Mouse (Mus musculus): ENCODE data around the gene Mink1. TPM values are rescaled to one million over a fixed set of nuclear protein-coding genes. Genes with fewer than 3 reads are reported as not detected.
"Not testable (repeated sequence)": the region's sequence is repeated elsewhere in the genome, so short reads cannot be mapped to it uniquely, and the experiment has no call there.

Gene Mink1
- polyA plus RNA-seq, 1 experiment from 2014 or later = 17.2 TPM

DNA sequence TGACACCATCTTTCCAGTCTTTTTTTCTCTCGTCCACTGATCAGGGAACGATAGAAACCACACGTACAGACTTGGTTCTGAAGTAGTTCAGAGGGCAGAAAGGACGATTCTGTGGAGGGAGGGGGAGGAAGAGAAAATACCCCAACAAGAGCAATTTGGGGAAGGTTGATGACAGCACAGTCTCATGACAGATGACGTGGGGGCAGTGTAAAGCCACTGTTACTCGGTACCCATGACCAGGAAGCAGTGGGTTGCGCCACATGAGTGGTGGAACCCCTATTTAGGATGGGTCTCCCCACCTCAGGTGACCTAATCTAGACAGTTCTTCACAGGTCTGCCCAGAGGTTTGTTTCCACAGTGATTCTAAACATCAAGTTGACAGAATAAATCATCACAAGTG lies 34.1 kb upstream of the Mink1 start:
- 84% methylated on average over 7 of the region's 7 CpGs for WGBS
- H3K27ac ChIP-seq = no peak overlapping the region

DNA sequence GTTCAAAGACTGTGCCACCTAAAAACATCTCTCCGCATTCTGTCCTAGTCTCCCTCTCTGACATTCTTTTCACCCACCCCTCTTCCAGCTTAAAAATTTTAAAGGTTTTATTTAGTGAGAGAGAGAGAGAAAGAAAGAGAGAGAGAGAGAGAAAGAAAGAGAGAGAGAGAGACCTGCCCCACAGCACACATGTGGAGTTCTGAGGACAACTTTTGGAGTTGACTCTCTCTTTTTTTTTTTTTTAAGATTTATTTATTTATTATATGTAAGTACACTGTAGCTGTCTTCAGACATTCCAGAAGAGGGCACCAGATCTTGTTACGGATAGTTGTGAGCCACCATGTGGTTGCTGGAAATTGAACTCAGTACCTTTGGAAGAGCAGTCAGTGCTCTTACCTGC lies 31.6 kb upstream of the Mink1 start:
- not testable (repeated sequence) for H3K4me3 ChIP-seq; H3K27ac ChIP-seq; H3K9me3 ChIP-seq (replicated peaks); H3K27me3 ChIP-seq (ENCODE audit: low read depth, poor library complexity, severe bottlenecking); DNase-seq (ENCODE audit: low spot score)
- Histone ChIP-seq H3K36me3 (peaks cover 37% of the 10 kb centered on the region), H3K4me1 (peaks cover 10% of the 10 kb centered on the region)
- WGBS = 75% methylated on average over 2 of the region's 2 CpGs

More for the DNA sequence above, 34.1 kb upstream of the Mink1 start:
- no peaks in the 10 kb centered on the region for H3K27me3 ChIP-seq (ENCODE audit: low read depth, poor library complexity, severe bottlenecking)
- H3K36me3 ChIP-seq = peaks cover 40% of the 10 kb centered on the region
- H3K4me1 ChIP-seq = peaks cover 10% of the 10 kb centered on the region
- H3K4me3 ChIP-seq = no peak overlapping the region
- no peak for DNase-seq (ENCODE audit: low spot score)
- H3K9me3 ChIP-seq (replicated peaks) = no peaks in the 10 kb centered on the region

DNA sequence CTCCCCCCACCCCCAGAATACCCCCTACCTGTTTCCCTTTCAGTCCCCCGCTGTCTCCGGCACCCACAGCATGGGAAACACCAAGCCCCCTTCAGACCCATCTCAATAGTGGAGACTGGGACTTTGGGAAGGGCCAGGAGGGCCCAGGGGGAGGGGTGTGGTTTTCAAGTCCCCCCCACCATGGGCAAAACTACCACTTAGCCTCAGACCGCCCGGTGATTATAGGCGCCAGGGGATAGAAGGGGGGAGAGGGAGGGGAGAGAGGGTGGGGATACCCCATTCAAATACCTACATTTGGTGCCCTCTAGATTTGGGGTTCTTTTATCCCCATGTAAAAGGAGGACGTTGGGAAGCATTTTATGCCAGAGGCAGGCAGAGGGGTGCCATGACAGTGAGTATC lies 29.8 kb upstream of the Mink1 start, which contains the start of gene Gm40193:
Gene Gm40193, minus strand, starts transcription at position 101 of the 400 bp plus-strand sequence.
- WGBS = 79% methylated on average over 6 of the region's 6 CpGs

DNA sequence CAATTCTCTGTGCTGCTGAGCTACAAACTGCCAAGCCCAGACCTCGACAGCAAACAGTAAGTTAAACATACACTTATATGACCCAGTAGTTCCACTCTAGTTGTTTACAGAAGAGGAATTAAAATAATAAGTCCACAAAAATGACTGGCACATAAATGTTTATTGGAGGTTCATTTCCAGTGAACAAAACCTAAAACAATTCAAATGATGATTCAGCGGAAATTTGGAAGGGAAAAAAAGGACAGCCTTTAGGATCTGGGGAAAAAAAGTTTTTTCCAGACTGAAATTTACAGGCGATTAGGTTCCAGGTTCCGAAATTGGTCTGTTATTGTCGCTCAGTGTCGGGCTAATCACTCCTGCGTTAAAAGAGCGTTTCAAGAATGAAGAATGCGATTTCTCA lies 23.3 kb upstream of the Mink1 start:
- DNase-seq (ENCODE audit: low spot score) = no peak
- Histone ChIP-seq H3K27ac (no peak overlapping the region; the same call in 1 of the 2 replicates), H3K4me1 (peaks cover 16% of the 10 kb centered on the region), H3K36me3 (no peaks in the 10 kb centered on the region), H3K9me3 (replicated peaks) (no peaks in the 10 kb centered on the region), H3K4me3 (peak overlapping the region; percentile 68), H3K27me3 (ENCODE audit: low read depth, poor library complexity, severe bottlenecking) (peaks cover 68% of the 10 kb centered on the region)
- 24% methylated on average over 9 of the region's 9 CpGs for WGBS

More for the DNA sequence above, 29.8 kb upstream of the Mink1 start, which contains the start of gene Gm40193:
- peaks cover 12% of the 10 kb centered on the region; the same call in 1 of the 2 replicates for H3K27me3 ChIP-seq (ENCODE audit: low read depth, poor library complexity, severe bottlenecking)
- peaks cover 4% of the 10 kb centered on the region; the same call in 1 of the 2 replicates for H3K4me1 ChIP-seq
- H3K27ac ChIP-seq = no peak within 1 kb of the TSS
- no peak for DNase-seq (ENCODE audit: low spot score)
- H3K4me3 ChIP-seq = no peak within 1 kb of the TSS
- no peaks in the 10 kb centered on the region for H3K9me3 ChIP-seq (replicated peaks)
- peaks cover 20% of the 10 kb centered on the region for H3K36me3 ChIP-seq

DNA sequence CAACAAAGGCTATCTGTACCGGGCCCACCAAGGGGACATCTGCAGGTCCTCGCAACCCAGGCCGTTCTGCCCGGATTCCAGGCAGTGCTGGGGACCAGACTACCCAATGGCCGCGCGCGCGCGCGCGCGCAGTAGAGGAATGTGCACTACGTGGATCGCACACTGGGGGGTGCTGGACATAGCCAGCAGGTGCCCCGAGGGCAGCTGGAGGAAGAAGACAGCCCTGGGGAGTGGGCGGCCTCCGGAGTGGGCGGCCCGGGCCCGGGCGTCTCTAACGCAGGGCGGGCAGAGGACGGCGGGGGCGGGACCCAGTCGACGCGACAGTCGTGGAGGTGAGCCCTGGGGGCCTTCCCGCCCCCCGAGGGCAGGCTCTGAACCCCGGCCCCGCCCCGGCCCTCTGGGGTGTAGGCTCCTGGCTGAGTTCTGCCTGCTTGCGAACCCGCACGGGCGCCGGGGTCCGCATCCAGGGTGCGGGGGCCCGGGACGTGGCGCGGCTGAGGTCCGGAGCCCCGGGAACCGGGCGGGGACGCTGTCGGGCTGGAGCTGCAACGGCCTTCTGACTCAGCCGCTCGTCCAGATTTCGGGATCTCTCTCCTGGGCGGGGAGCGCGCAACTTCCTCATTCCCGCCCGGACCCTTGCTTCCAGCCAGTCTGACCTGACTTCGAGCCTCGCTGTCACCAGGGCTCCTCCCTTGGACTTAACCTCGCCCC lies 22.6 kb upstream of the Mink1 start, which contains the start of gene Pld2:
Gene Pld2, plus strand, starts transcription at position 188 of the 711 bp plus-strand sequence.
- H3K27me3 ChIP-seq (ENCODE audit: low read depth, poor library complexity, severe bottlenecking) = peaks cover 68% of the 10 kb centered on the region
- 1% methylated on average over 62 of the region's 65 CpGs for WGBS
- no peaks in the 10 kb centered on the region for H3K36me3 ChIP-seq

DNA sequence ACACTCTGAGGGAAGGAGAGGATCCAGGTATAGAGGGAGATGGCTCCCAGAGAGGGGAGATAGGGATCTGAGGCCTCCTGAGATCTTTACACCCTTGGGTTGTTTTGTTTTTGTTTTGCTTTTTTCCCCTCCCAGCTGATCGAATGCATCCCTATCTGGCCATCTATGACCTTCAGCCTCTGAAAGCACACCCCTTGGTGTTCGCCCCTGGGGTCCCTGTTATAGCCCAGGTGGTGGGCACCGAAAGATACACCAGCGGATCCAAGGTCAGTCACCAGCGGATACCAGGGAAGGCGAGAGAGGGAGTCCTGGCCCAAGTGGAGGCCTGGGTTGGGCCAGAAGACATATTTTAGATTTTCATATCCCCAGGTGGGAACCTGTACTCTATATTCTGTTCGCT lies 21.8 kb upstream of the Mink1 start:
- Histone ChIP-seq H3K9me3 (replicated peaks) (no peaks in the 10 kb centered on the region), H3K4me3 (peak overlapping the region; percentile 68; the same call in 1 of the 2 replicates), H3K4me1 (peaks cover 12% of the 10 kb centered on the region), H3K36me3 (no peaks in the 10 kb centered on the region), H3K27ac (no peak overlapping the region), H3K27me3 (ENCODE audit: low read depth, poor library complexity, severe bottlenecking) (peaks cover 68% of the 10 kb centered on the region)
- no peak for DNase-seq (ENCODE audit: low spot score)
- WGBS = 86% methylated on average over 7 of the region's 7 CpGs

More for the DNA sequence above, 22.6 kb upstream of the Mink1 start, which contains the start of gene Pld2:
- peak; percentile 85 for DNase-seq (ENCODE audit: low spot score)
- Histone ChIP-seq H3K27ac (peak within 1 kb of the TSS; percentile 78), H3K4me1 (peaks cover 16% of the 10 kb centered on the region), H3K4me3 (peak within 1 kb of the TSS; percentile 68), H3K9me3 (replicated peaks) (no peaks in the 10 kb centered on the region)

DNA sequence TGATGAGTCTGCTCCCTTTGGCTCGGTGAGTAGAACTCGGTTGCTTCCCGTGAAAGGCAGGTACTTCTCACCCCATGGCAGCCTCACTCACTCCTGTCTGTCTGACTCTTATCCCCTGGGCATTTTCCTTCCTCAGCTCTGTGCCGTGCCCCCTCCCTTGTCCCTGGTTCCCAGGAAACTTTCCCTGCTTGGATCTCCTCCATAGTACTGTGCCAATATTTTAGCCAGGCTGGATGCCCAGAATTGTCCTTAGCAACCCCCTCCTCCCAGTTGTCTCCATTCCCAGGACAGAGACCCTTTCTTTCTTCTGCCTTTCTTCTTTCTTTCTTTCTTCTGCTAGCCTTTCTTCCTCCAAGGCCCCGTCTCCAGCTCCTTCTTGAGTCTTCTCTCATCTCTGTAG lies 21.3 kb upstream of the Mink1 start:
- H3K9me3 ChIP-seq (replicated peaks) = no peaks in the 10 kb centered on the region
- H3K27me3 ChIP-seq (ENCODE audit: low read depth, poor library complexity, severe bottlenecking) = peaks cover 67% of the 10 kb centered on the region
- DNase-seq (ENCODE audit: low spot score) = no peak
- peaks cover 12% of the 10 kb centered on the region for H3K4me1 ChIP-seq
- H3K27ac ChIP-seq = no peak overlapping the region
- H3K4me3 ChIP-seq = no peak overlapping the region
- 81% methylated on average over 5 of the region's 5 CpGs for WGBS
- H3K36me3 ChIP-seq = no peaks in the 10 kb centered on the region

DNA sequence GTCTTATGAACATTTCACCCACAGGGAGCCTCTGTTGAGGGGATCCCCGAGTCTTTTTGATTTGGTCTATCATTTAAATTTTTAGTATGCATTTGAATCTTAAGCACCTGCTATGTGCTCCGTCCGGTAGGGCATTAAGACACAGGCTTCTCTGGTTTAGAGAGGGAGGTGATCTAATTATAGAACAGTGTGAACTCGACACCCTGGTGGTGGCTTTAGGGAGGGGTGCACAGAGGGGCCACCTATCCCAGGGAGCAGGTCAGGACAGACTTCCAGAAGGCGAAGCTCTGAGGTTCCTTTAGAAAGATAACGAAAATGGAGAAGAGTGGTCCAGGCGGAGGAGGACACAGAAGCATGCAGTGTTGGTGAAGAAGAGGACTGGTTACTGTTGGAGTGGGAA lies 18.2 kb upstream of the Mink1 start:
- Histone ChIP-seq H3K9me3 (replicated peaks) (no peaks in the 10 kb centered on the region), H3K4me3 (no peak overlapping the region), H3K36me3 (no peaks in the 10 kb centered on the region), H3K4me1 (peaks cover 12% of the 10 kb centered on the region), H3K27me3 (ENCODE audit: low read depth, poor library complexity, severe bottlenecking) (peaks cover 41% of the 10 kb centered on the region), H3K27ac (no peak overlapping the region)
- DNase-seq (ENCODE audit: low spot score) = no peak
- WGBS = 77% methylated on average over 7 of the region's 7 CpGs

DNA sequence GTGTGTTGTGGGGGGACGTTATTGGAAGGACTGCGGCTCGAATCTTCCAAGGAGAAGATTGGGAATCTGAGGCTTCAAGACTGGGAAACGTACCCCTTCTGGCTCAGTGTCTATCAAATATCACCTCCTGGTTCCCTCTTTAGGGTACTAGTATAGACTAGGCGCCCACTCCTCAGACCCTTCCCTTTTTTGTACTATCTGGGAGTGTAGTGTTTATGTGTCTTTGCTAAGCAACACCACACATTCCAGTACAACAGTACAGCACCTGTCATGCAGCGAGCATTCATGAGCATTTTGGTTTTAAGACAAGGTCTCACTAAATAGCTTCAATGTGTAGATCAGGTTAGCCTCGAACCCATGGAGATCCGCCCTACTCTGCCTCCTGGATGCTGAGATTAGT lies 11.2 kb upstream of the Mink1 start:
- H3K4me3 ChIP-seq = no peak overlapping the region
- no peaks in the 10 kb centered on the region for H3K9me3 ChIP-seq (replicated peaks)
- no peaks in the 10 kb centered on the region for H3K36me3 ChIP-seq
- H3K27ac ChIP-seq = no peak overlapping the region
- WGBS = 87% methylated on average over 8 of the region's 8 CpGs
- peaks cover 11% of the 10 kb centered on the region for H3K4me1 ChIP-seq
- no peak for DNase-seq (ENCODE audit: low spot score)
- H3K27me3 ChIP-seq (ENCODE audit: low read depth, poor library complexity, severe bottlenecking) = peaks cover 32% of the 10 kb centered on the region

DNA sequence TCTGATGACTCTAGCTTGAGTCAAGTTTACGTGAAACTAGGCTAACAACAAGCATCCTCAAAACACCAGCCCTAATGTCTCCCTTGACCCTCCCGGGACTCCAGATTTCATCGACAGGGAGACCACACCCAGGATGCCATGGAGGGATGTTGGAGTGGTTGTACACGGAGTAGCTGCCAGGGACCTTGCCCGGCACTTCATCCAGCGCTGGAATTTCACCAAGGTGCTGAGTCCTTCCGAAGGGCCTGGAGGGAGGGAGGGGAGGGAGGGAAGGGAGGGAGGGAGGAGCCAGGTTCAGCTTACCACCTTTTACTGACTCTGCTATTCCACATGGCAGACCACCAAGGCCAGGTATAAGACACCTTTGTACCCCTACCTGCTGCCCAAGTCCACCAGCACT lies 8.7 kb upstream of the Mink1 start:
- 25% methylated on average over 6 of the region's 7 CpGs for WGBS
- H3K27ac ChIP-seq = no peak overlapping the region

DNA sequence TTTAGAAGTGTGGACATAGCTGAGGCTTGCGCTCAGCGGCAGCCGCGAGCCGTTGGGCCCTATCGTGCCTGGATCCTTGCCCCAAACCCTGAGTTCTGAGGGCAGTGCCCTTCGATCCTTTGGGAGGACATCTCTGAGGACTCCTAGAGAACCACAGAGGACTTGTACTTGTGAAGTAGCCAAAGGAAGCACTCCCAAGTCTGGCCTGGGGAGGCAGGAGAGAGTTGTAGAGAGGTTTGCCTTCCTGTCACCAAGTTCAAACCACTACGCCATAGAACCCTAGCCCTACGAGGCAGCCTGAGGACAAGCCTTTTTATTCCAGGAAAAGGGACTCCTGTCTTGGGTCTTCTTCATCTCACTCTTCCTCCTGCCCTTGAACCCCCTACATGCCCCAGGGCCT lies 5.1 kb upstream of the Mink1 start:
- H3K4me3 ChIP-seq = no peak overlapping the region
- H3K27ac ChIP-seq = no peak overlapping the region
- WGBS = 88% methylated on average over 9 of the region's 9 CpGs
- H3K27me3 ChIP-seq (ENCODE audit: low read depth, poor library complexity, severe bottlenecking) = peaks cover 23% of the 10 kb centered on the region
- DNase-seq (ENCODE audit: low spot score) = no peak
- H3K9me3 ChIP-seq (replicated peaks) = no peaks in the 10 kb centered on the region
- H3K4me1 ChIP-seq = peaks cover 19% of the 10 kb centered on the region
- no peaks in the 10 kb centered on the region for H3K36me3 ChIP-seq

More for the DNA sequence above, 8.7 kb upstream of the Mink1 start:
- no peak overlapping the region for H3K4me3 ChIP-seq
- no peaks in the 10 kb centered on the region for H3K9me3 ChIP-seq (replicated peaks)
- no peaks in the 10 kb centered on the region for H3K36me3 ChIP-seq
- no peak for DNase-seq (ENCODE audit: low spot score)
- peaks cover 32% of the 10 kb centered on the region for H3K27me3 ChIP-seq (ENCODE audit: low read depth, poor library complexity, severe bottlenecking)
- H3K4me1 ChIP-seq = peaks cover 11% of the 10 kb centered on the region

DNA sequence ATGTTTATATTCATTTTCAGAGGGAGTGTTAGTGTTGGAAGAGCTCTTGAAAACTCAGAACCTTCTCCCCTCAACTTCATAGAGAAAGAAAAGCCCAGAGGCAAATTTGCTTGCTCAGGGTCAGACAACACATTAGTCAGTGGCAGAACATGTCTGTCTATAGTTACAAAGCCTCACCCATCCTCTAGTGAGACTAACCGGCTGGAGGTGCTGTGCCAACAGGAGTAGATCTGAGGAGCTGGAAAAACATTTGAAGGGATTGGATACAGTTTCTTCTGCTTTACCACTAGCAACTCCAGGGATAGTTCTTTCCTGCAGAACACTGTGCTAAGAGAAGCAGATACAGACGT lies 769 bp upstream of the Mink1 start:
- peak overlapping the region; percentile 93 for H3K4me3 ChIP-seq
- H3K27me3 ChIP-seq (ENCODE audit: low read depth, poor library complexity, severe bottlenecking) = no peaks in the 10 kb centered on the region
- peaks cover 40% of the 10 kb centered on the region for H3K4me1 ChIP-seq
- H3K36me3 ChIP-seq = peaks cover 5% of the 10 kb centered on the region; the same call in 1 of the 2 replicates
- 6% methylated on average over 2 of the region's 2 CpGs for WGBS
- H3K27ac ChIP-seq = peak overlapping the region; percentile 96
- DNase-seq (ENCODE audit: low spot score) = no peak
- H3K9me3 ChIP-seq (replicated peaks) = no peaks in the 10 kb centered on the region

DNA sequence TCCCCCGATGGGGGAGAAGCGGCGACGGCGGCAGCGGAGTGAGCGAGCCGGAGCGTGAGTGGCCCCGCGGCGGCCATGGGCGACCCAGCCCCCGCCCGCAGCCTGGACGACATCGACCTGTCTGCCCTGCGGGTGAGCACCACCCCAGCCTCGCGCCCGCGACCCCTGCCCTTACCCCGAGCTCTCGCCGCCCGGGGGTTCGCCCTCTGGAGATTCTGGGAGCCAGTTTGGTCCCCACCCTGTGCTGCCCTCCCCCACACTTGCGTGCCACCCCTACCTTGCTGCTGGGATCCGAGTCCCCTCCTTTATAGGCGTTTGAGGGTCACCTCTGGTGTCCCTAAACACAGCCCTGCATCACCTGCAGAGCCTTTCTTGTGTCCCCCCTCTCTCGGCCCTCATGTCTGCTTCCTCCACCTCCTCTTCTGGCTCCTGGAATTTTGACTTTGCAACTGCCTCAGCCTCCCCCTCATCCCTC lies 351 bp downstream of the Mink1 start:
- Histone ChIP-seq H3K27me3 (ENCODE audit: low read depth, poor library complexity, severe bottlenecking) (no peaks in the 10 kb centered on the region), H3K36me3 (peaks cover 11% of the 10 kb centered on the region), H3K4me3 (peak overlapping the region; percentile 93), H3K27ac (peak overlapping the region; percentile 96), H3K9me3 (replicated peaks) (no peaks in the 10 kb centered on the region), H3K4me1 (peaks cover 43% of the 10 kb centered on the region)
- DNase-seq (ENCODE audit: low spot score) = no peak
- WGBS = 0% methylated on average over 24 of the region's 31 CpGs
